Mouse (Mus musculus) adrenal gland, postnatal 4 days (tissue): ENCODE data around the gene Arid5b. TPM values are rescaled to one million over a fixed set of nuclear protein-coding genes. Genes with fewer than 3 reads are reported as not detected.
"Not testable (repeated sequence)": the region's sequence is repeated elsewhere in the genome, so short reads cannot be mapped to it uniquely, and the experiment has no call there.

ENCODE experiments used
- DNase-seq, 2 experiments: peaks; one replicate each; pipeline ENCODE4 v3.0.0; 2021 to 2022; ENCODE audit warnings: low spot score in 2 of 2, mixed read lengths in 2 of 2
- total RNA-seq, 2 experiments: library from RNA; stranded (reverse); gene quantifications; 2 replicates each; pipeline ENCODE4 v1.2.3; 2021

The Arid5b gene
- total RNA-seq, 2 experiments from 2014 or later = 47.2 to 47.8 TPM

DNA sequence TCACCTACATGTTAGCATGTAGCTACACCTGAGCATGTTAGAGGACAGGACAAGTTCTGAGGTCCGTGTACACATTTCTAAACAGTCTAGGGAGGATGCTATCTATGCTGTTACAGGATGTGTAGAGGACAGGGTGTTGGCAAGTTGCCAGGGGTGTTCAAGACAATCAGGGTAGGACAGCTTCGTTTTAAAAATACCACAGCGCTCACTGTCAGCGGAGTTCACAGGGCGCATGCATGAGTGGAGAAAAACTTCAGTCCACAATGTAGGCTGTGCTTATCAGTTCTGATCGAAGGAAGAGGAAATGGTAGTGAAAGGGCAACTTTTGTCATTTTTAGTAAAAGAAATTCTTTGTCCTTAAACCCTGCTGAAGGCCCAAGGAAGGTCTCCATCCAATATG is 159.3 kb downstream of the Arid5b start:
- DNase-seq = no peak

DNA sequence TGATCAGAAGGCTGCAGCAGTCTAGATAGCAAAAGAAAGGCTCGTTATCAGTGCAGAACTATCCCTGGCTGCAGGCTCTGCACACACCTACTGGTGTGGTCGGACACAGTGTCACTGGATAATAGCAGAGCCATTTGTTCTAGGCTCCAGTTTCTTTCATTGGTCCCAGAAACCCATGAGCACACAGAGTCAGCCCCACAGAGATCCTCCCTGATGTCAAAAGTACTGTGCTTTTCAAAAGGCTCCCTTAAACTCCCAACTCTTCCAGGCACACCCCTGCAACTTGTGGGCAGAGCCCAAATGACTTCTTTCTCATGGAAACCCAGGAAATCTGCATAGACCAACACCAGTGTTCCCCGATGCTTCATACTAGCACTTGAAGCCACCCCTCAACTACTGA is 163.6 kb downstream of the Arid5b start:
- no peak for DNase-seq

DNA sequence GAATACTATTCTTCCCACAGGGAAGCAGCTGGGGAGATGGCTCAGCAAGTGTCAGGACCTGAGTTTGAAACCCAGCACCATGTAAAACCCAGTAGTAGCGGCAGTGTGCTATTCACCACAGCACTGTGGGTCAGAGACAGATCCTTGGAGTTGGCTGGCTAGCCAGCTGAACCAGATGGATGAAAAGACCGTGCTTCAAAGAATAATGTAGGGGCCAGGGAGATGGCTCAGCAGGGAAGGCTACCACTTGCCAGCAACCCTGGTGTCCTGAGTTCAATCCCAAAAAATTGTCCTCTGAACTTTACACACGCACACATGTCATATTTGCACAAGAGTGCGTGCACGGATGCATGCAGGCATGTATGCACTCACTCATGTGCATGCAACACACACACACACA is 164.9 kb downstream of the Arid5b start:
- no peak for DNase-seq

DNA sequence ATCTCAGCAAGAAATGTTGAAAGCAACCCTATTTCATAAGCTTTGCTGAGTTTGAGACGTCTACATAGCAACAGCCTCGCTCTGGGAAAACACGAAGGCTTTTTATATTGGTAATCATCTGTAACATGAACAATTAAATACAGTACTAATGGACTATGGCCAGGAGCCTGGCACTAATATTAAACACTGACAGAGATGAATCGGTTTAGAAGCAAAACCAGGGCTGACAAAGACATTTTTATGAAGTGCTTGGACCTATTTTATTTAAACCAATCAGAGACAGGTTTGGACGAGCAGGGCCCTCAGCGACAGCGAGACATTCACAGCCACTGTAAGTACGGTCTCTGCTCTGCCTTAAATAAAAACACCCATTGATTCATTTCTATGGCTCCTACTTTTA is 165.6 kb downstream of the Arid5b start:
- no peak for DNase-seq

DNA sequence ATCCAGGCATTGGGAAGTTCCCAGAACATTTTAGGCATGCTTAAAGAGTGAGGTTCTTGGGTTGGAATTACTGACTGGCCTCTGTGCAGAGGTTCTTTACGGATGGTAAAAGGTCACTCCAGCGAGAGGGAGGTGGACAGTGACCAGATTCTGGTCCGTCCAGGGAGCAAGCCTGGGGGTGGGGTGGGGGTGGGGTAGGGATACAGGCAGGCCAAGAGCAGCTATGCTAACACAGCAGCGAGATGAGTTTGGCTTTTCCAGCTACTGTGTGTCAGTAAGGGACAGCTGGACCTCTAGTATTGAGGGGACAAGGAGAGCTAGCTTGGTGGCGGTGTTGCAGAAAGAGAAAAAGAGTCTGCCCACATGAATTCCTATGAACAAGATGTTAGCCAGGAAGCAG is 167.9 kb downstream of the Arid5b start:
- no peak for DNase-seq

DNA sequence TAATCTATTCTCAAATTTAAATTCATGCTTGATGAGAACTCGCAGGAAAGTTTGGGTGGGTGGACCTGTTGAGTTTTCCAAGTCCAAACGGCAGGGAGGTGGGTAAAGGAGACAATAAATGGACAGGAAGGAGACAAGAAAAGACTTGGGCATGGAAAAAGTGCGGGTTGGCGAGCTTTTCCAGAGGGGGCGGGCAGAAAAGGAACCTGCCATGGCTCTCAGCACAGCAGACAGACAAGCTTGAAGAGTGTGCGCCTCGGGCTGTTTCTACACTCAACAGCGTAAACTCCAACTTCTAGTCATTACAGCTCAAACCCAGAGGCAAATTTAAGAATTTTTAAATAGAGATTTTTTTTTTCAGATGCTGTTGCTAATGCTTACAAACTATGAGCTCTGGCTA is 168.4 kb downstream of the Arid5b start:
- no peak for DNase-seq

DNA sequence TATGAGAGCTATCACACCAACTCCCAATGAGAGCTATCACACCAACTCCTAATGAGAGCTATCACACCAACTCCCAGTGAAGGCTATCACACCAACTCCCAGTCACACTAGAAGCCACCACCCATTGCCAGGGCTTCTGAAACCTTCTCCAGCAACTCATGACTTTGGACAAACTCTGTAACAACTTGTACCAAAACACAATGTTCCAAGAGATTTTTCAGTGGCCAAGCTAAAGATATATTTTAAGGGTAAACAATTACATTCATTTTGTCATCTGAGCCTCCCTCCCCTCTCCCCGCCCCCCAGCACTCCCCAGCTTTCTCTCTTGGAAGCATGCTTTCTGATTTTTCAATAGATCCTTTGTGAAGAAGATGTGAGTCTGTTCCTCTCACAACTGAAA is 168.9 kb downstream of the Arid5b start:
- no peak for DNase-seq

DNA sequence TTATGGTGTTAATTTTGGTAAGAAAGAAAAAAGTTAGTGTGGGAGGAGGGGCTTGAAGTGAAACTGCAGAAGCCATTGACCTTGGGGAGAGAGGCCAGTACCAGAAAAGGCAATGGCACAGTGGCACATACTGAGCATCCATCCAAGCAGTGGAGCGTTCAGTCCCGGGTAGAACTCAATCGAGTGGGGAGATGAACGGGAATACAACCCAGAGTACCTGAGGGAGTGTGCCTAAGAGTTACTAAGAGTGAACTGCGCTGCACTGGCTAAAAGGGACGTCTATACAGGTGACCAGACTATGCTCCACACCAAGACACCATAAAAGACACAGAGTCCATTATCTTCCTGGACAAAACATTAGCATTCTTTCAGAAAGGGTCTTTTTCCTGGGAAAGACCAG is 170.8 kb downstream of the Arid5b start:
- no peak for DNase-seq

DNA sequence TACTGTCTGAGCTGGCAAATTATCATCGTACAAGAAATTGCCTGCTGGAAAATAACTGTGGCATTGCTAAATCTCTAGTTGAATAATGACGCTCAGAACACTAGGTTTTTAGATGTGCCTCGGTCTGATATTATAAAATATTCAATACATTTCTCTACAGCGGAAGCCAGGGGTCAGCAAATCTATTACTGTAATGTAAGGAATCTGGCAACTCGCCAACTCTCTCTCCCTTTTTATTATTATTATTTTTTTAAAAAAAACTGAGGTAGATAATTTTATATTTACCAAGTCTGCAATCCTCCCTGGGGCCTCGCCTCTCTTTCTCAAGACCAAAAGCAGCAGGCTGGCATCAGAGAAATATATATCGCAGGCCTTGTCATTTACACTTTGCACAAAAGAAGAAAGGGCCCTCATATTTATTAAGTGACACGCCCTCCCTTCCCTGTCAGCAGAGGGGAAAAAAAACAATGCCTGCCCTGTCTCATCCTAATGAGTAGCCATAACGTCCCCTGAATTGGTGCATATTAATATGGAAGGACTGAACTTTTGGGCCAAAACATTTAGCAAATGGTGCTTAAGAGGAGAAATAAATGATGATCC is 172.1 kb downstream of the Arid5b start:
- no peak for DNase-seq

DNA sequence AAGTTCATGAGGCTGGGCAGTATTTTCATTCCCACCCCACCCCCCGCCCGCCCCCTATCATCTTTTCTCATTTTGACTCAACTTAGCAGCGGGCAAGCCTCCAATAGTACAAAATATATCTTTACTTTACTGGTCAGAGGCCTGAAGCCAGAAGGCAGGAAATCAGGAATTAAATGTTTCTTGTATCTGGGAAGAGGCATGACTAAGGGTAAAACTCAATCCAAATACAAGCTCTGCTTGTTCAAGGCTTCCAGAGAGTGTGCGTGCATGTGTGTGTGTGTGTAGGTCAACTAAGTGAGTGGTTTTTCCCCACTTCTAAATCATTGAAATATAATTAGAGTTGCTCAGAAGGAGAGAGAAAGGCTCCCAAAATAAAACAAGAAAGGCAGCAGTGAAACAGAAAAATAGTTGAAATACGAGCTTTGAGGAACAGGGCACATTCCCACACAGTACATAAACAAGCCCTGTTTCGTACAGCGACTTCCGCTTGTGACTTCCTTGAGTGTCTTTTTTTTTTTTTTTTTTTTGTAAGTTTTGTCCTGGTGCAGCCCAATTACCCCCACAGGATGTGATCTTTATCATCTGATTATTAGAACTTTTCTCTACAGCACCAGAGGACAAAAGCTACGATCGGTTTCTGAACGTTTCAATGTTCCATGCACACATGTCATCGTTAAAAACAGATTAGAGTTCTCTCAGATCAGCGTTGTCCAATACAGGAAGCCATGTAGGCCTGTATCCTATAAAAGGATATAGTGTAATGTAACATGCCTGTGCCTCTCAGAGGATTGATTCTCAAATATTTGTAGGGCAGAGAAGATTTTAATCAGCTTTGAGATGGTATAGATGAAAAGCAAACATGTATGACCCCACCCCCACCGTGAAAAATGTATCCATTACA is 173.4 kb downstream of the Arid5b start:
- no peak for DNase-seq

DNA sequence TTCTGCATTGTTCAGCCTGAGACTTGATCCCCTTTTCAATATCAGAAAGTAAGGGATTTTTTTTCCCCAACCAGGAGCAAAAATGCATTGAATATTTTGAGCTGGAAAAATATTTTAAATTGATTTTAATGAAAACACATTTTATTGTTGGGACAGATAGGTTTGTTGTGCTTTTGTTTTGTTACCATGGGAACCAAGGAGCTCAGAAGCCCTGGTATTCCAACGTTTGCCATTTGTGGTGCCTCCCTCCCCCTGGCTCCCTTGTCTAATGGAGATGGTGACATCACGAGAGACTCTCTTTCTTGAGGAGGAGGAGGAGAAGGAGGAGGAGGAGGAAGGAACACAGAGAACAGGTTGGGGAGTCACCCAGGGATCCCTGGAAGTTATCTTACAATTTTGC is 174.1 kb downstream of the Arid5b start:
- no peak for DNase-seq

DNA sequence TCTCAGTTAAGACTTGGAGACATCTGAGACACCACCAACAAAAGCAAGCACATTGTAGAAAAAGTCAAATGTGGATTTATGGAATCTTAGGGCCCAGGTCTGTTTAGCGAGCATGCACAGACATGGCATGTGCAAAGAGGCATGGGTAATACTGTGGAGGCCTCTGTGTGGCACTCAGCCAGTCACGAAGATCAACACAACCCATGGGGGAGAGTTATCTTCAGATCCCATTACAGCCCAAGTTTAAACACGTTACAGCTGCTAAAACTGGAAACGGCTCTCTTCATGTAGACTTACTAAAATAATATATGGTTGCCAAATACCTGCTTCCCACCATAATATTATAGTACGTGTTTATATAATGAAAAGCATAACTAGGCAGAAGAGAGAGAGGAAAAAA is 174.6 kb downstream of the Arid5b start:
- no peak for DNase-seq

DNA sequence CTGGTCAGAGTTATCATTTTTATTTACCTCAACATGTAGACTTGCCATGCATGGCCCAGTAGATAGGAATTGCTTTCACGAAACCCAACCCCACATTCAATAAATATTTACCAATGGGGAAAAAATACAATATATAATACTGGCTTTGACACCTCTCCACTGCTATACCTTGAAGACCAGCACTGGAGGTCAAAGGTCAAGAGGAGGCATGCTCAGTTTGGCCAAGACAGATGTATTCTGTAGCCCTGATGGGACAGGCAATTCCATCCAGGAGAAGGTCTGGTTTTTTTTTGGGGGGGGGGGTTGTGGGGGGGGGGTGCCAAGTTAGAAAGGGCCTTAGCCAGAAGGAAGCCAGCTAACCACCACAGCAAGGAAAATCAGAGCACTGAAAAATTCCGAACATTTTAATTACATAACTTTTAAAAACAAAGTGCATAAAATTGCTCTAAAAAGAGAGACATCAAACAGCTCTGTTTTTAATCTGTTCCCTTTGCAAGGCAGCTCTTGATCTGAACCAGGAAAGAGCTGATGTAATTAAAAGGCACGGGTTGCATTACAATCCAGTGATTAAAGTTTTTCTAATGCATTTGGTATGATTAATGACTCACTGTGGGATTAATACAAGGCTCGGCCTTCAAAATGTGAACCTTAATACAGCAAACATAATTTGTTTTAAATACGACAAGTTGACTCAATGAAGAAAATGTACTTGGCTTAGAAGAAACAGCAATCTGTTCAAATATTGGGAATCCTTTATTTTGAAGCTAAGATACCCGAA is 175.3 kb downstream of the Arid5b start:
- no peak for DNase-seq

DNA sequence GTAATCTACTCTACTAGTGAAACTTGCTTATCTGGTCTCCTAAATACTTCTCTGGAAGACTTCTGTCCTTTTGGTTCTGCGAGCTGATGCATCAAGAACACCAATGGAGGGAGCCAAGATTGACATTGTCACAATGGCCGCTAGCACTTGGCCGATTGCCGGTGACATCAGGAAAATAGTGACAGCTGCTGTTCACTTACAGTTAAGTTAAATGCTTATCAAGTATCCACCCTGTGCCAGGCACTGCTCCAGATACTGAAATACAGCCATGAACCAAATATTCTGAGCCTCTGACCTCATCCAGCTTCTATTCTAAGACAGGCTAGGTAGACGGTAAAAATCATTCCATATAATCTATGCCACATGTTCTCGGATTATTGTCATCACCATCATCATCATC is 176.0 kb downstream of the Arid5b start:
- no peak for DNase-seq

DNA sequence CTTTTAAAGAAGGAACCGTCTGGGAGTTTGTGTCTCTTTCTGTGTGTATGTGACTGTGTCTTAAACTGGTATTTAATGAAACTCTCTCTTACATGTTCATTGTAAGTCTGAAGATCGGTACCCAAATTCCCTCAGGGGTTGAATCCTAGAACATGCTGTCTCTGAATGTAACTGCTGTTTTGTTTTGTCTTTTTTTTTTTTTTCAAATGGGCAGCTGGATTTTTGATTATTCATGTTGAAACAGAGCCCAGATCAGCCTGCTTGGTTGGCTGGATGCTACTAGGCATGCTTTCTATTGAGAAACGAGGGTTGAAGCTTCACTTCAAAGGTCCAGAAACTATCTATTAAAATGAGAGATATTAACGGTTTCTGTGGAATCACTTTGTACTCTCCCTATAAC is 177.3 kb downstream of the Arid5b start:
- DNase-seq = no peak

DNA sequence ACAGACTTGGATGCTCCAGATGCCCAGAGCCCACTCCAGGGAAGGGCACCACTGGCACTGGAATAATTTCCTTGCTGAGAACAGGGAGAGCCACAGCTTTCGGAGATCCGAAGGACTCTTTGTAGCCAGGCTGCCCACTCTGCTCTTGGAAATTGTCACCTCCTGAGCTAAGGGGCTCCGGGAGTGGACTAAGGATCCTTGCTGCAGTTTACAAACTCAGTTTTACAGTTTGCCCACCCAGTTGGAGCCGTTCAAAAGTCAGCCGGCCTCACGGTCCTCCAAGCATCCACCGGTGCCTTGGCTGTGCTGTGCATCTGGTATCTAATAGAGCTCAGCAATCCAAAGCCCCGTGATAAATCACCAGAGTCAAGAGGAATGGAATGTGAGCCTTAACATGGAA is 178.0 kb downstream of the Arid5b start:
- no peak for DNase-seq

DNA sequence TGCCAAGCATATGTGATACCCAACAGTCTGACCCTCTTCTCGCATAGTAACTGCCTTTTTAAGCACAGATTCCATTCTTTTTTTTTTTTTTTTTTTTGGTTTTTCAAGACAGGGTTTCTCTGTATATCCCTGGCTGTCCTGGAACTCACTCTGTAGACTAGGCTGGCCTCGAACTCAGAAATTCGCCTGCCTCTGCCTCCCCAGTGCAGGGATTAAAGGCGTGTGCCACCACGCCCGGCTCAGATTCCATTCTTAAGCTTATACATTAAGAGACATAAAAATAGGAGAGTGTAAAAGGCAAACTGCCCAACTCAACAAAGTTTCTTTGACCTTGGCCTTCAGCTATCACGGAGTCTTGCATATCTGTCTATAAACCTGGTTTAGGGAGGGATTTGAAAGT is 178.7 kb downstream of the Arid5b start:
- DNase-seq = not testable (repeated sequence)

DNA sequence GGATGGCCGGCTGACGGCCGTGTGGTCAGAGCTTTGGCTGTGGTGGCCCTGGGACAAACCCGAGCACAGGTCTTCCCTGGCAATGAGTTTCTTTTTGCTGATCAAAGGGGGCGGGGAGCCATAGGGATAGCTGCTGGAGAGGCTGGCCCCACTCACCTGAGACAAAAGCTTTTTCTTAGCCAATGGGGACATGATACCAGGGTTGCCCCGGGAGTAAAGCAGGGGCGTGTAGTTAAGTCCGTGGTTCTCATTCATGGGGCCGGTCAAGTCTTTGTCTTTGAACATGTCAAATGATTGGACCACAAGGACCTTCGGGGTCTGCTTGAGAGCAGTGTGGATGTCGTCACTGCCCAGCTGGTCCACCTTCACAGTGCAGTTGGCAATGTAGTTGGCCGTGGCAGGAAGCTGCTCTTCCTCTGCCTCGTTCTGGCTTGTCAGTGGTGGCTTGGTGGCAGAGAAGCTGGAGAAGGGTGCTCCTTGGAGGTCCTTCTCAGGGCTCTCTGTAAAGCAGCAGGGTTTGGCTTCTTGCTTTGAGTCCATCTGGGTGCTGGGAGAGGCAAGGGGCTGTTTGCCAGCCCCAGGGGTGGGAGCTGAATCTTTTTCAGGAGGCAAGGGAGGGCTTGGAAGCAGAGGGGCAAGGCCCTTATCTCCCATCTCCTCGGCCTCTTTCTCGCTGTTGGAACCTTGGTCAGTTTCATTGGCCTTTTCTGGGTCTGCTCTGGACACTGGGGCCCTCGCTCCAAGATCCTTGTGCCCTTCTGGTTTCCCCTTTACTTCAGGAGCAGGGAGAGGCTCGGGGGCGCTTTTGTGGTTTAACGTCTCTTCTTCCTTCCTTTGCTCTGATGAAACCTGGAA is 180.5 kb downstream of the Arid5b start:
- no peak for DNase-seq

DNA sequence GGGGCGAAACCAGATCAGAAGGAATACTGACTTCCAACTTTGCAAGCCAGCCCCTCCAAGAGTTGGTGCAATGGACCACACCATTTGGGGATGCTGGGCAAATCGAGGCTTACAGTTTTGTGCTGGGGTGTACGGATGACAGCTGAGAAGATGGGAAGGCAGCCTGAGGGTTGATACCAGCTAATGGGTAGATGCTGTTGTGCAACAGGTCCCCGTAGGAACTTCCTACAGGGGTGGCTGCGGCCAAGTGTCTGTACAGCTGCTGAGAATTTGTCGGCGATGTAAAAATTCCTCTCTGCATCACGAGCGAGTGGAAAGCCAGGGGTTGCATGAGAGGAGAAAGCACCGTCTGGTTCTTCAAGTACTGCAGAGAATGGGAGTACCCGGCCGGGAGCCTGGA is 182.1 kb downstream of the Arid5b start:
- DNase-seq = no peak

DNA sequence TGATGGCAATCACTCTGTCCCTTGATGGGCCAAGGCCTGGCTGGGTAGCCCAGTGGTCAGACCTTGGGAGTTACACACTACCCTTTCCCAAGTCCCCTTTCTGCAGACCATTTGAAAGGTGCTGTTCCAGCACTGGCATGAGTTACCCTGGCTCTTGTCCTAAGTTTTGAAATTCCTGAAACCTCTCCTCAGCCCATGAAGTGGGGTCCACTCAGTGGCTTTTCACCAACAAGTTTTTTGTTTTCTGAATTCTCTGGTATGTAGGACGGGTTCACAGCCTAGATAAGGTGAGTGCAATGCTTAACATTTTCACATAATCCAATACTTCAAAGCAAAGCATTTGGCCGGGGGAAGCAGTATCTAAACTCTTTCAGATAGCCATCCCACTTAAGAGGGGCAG is 183.4 kb downstream of the Arid5b start:
- no peak for DNase-seq

DNA sequence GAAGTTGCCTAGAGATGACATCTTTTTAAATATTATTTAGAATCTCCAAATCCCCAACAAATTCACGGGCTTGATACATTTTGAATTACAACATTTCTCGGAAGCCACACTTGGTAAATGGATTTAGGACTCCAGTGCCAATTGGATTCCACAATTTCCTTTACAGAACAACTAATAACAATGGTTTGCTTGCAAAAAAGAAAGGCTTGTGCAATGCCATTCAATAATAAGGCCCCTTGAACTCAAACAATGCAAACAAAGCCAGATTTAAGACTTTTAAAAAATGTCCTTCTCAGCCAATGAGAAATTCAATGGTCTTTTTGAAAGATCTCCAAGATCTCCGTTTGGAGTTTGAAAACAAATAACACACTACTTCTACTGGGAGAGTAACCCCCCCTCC is 185.0 kb downstream of the Arid5b start:
- no peak for DNase-seq
